Mouse (Mus musculus) A20 (cell line): Measurements from ENCODE around the gene Npm1.

ENCODE experiments used
- DNase-seq: peaks from one replicate; pipeline ENCODE4 v3.0.0-alpha.2; 2011; ENCODE audit warnings: low read depth, low spot score

Npm1 gene

DNA sequence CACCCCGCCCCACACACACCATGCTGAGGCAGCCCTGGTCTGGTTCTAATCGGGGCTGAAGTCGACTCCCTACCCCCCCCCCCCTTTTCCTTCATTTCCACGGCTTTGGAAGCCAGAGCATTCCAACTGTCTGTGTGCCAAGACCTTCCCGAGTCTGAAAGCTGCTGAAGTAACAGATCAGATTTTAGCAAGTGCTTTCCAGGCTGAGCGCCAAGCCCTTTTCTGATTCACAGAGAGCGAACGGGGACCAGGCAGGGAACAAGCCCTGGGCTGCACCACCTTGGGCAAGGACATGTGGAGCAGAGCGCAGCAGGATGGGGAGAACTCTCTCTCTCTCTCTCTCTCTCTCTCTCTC, 16.9 kb downstream of the Npm1 start:
- no peak for DNase-seq

DNA sequence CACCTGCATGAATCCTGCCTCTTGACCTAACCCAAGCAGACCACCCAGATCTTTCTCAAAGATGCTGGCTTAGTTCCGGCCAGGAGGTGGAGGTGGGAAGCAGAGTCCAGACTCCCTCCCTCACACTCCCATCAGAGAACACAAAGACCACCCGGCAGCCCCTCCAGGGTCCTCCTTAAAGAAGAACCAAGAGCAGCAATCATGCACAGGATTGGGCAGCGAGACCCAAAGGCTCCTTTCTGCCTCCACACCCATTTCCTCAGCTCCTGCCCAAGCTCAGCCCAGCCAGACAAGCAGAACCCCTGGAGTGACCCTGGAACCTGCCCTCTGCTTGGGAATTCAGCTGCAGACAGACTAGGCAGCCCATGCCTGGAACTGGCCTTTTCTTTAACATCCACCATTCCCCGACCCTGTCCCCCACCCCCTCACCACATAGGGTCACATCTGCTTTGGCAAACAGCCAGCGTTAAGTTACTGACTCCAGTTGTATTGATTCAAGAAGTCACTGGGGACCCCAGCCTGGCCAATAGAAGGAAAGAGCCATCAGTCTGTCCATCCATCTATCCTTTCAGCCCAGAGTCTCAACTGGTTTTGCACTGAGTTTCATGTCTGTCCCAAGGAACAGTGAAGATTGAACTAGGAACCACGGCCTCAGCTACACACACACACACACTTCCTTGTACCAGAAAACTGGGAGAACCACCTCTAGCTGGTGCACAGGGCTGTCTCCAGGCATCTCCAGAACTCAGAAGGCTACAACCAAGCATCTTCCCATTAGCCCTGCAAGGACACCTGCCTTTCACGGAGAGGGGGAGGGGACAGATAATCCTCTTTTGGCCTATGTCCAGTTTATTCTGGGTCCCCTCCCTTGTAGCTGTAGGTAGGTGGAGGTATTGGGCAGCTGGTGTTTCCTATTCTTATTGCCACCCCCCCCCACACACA, 17.5 kb downstream of the Npm1 start:
- DNase-seq = no peak

DNA sequence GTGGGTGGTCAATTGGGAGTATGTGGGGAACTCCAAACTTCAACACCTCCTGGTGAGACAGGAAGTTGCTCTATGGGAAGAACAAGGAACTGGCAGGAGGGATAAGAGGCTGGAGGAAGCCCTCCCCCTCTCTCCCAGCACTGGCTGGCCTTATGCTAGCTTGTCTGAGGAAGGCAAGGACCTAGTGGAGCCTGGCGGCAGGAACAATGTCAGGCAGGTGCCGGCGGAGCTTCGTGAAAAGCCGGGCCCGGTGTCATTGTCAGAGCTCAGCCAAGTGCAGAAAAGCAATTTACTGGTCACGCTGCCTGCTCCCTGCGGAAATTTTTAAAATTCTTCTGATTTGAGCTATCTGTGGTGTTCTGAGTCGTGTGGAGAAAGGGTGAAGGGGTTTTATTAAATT, 19.1 kb downstream of the Npm1 start:
- DNase-seq = no peak

- no peak for DNase-seq
These were observed 20.2 kb downstream of the Npm1 start for GRCm38 (mm10) chr11:33142801-33143200.

GRCm38 (mm10) chr11:33140111-33140460, 22.9 kb downstream of the Npm1 start:
- no peak for DNase-seq

GRCm38 (mm10) chr11:33139458-33140110, 23.4 kb downstream of the Npm1 start:
- no peak for DNase-seq

- DNase-seq = no peak
These were observed 24.3 kb downstream of the Npm1 start for GRCm38 (mm10) chr11:33138686-33139085.

GRCm38 (mm10) chr11:33134391-33134986, 28.5 kb downstream of the Npm1 start:
- no peak for DNase-seq

- DNase-seq = no peak
These were observed 30.2 kb downstream of the Npm1 start for GRCm38 (mm10) chr11:33132619-33133338.

- no peak for DNase-seq
These were observed 35.9 kb downstream of the Npm1 start for GRCm38 (mm10) chr11:33127058-33127457.

- no peak for DNase-seq
These were observed 40.3 kb downstream of the Npm1 start for GRCm38 (mm10) chr11:33122575-33123268.

DNA sequence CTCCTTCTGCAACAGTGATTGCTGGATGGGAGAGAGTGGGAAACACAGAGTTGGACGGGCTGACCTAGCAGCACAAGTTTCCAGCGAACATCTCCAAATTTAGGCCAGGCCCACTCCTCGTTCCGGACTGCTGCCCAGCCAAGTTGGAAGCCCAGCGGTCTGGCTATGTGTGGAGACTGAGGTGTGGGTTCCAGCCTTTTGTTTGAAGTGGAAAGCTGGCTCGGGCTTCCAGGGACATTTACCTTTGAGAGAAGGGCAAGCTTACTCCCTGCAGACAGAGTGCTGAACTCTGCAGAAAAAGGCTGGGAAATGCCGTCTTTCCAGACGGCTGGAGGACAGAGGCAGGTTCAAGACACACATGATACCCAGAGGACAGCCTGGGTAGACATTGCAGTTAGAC, 43.5 kb downstream of the Npm1 start:
- no peak for DNase-seq

DNA sequence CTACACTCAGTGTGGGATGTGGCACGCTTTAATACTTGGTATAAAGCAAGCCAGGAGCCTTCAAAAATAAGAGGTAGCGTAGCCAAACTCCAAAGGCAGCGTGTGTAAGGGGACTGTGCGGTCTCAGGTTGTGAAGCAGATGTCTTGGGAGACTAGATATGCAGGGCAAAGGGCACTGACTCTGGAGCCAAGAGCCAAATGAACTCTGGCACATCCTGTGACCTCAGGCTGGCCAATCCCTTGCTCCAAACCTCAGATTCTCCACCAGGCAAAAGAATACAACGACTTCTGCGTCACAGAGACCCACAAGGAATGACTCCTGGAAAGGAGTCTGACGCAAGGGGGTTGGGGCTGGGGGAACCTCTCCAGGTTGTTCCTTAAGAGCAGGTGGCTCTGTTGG, 43.9 kb downstream of the Npm1 start:
- no peak for DNase-seq

DNA sequence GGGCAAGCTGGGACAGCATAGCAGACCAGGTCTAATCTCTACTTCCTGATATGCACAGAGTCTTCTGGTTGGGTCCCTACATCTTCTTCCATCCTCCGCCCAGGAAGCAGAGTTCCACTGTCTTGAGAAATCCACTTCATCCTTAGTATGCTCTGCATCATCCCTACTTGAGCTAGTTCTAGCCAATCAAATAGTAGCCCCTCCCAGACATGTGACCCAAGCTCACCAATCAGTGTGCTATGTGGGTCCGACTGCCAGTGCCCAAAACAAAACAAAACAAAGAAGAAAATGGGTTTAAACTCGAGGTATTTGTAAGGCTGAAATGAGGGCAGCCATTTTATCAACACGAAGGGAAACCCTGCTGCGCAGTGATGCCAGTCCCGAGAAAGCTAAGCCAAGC, 44.5 kb downstream of the Npm1 start:
- DNase-seq = peak; percentile 17

DNA sequence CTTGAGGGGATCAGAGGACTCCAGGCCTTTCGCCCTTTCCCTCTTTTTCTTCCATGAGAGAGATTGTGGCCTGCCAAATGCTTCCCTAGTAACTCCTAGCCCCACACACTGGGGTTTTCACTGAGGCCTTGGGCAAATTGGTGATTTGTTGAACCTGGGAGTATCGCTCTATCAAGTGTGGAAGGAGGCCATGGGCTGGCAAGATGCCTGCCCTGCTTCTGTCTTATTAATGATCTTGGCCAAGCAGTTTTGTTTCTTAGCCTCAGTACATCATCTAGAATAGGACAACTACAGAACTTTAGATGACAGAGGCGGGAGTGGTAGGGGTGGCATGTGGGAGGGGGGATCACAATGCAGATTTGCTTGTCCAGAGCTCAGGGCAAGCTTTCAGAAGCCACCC, 47.2 kb downstream of the Npm1 start:
- DNase-seq = no peak

DNA sequence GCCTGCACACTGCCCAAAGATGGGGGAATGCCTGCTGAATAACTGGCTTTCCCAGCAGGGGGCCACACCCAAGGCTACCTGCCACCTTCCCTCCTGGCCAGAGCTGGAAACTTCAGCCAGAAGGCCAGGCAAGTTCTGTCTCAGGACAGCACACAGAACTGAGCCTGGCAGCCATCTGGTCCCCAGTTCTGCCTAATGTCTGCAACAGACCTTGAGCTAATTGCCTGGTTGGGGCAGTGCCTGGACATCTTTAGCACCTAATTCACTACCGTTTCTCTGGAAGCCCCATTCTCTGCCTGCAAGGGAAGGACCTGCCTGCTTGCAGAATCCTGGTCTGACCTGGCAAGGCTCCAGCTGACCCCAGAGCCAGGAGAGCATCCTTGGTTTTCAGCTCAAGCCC, 50.6 kb downstream of the Npm1 start:
- DNase-seq = no peak

DNA sequence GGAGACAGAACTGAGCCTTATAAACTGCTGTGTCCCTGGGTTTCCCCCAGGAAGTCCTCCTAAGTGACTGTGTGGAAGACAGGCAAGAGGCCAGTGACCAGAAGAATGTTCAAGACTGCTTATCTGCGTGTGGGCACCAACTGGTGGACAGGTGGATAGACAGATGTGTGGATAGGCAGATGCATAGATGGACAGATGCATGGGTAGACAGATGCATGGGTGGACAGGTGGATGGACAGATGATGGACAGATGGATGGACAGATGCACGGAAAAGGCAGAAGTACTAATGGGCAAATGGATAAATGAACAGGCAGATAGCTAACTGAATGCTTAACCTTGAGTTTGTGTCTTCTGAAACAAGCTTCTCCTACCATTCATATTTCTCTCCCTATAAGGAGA, 52.9 kb downstream of the Npm1 start:
- no peak for DNase-seq

DNA sequence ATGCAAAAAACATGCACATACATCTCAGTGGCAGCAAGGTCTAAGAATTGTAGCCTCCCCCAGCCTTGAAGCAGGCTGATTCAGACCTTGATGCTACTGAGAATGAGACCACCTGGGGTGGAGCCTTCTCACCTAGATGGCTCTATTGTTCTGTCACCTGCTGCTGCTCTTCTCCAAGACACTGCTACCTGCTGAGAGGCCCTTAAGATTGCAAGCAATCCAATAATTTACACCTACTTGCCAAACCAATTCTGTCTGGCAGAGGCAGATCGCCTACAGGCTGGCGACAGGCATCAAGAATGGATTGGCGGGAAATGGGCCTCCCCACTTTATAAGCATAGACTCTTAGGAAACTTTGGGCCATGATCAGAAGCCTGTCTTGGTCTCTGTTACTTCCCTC, 55.5 kb downstream of the Npm1 start:
- DNase-seq = no peak

- DNase-seq = no peak
These were observed 58.1 kb downstream of the Npm1 start for GRCm38 (mm10) chr11:33104911-33105316.

GRCm38 (mm10) chr11:33103291-33103943, 59.6 kb downstream of the Npm1 start:
- DNase-seq = no peak
